Mouse (Mus musculus): ENCODE measurements around the gene Rpl18a. TPM values are rescaled to one million over a fixed set of nuclear protein-coding genes. Genes with fewer than 3 reads are reported as not detected.

Gene Rpl18a
- polyA plus RNA-seq, 1 experiment from 2014 or later, result 3,270 TPM

GRCm38 (mm10) chr8:70856541-70857197 lies 40.5 kb downstream of the Rpl18a start:
- no peaks in the 10 kb centered on the region; the same call in 1 of the 2 replicates for H3K4me1 ChIP-seq (ENCODE audit: control insufficient read depth, insufficient read depth, low read length)
- peak; percentile 78 for DNase-seq (ENCODE audit: low spot score)
- peak overlapping the region; percentile 37 for H3K4me3 ChIP-seq (ENCODE audit: low read depth, low read length)
- no peaks in the 10 kb centered on the region for H3K27me3 ChIP-seq (ENCODE audit: control insufficient read depth, insufficient read depth, low read length)
- peak overlapping the region; percentile 64 for H3K9ac ChIP-seq (replicated peaks; ENCODE audit: low read length)
- H3K27ac ChIP-seq (replicated peaks; ENCODE audit: low read depth, low read length), result 0 out of 2 replicates have a peak overlapping the region, but pooled peaks have one; percentile 7
- H3K4me2 ChIP-seq (ENCODE audit: low read depth, low read length), result peak overlapping the region; percentile 80
- peak; percentile 57; the same call in 1 of the 2 replicates for ATAC-seq (replicated peaks; ENCODE audit: insufficient number of reproducible peaks, low FRiP score, low TSS enrichment, low read depth)
- whole genome bisulfite sequencing, result 7% methylated on average over 33 of the region's 33 CpGs
- H3K36me3 ChIP-seq (replicated peaks; ENCODE audit: control insufficient read depth, insufficient read depth, low read depth, low read length), result no peaks in the 10 kb centered on the region
- no peaks in the 10 kb centered on the region for H3K9me3 ChIP-seq (replicated peaks; ENCODE audit: control insufficient read depth, low read length)

- peak overlapping the region; percentile 4 for H3K4me2 ChIP-seq (ENCODE audit: low read depth, low read length)
- H3K36me3 ChIP-seq (replicated peaks; ENCODE audit: control insufficient read depth, insufficient read depth, low read depth, low read length), result no peaks in the 10 kb centered on the region
- H3K27ac ChIP-seq (replicated peaks; ENCODE audit: low read depth, low read length), result no peak overlapping the region
- 59% methylated on average over 5 of the region's 5 CpGs for WGBS
- H3K9ac ChIP-seq (replicated peaks; ENCODE audit: low read length), result no peak overlapping the region
- H3K4me3 ChIP-seq (ENCODE audit: low read depth, low read length), result no peak overlapping the region
- H3K9me3 ChIP-seq (replicated peaks; ENCODE audit: control insufficient read depth, low read length), result no peaks in the 10 kb centered on the region
- DNase-seq (ENCODE audit: low spot score) (no peak), ATAC-seq (replicated peaks; ENCODE audit: insufficient number of reproducible peaks, low FRiP score, low TSS enrichment, low read depth) (no peak)
- no peaks in the 10 kb centered on the region for H3K27me3 ChIP-seq (ENCODE audit: control insufficient read depth, insufficient read depth, low read length)
- no peaks in the 10 kb centered on the region; the same call in 1 of the 2 replicates for H3K4me1 ChIP-seq (ENCODE audit: control insufficient read depth, insufficient read depth, low read length)
These were observed 41.2 kb downstream of the Rpl18a start for GRCm38 (mm10) chr8:70856028-70856427.

- no peak overlapping the region for H3K9ac ChIP-seq (replicated peaks; ENCODE audit: low read length)
- no peaks in the 10 kb centered on the region for H3K27me3 ChIP-seq (ENCODE audit: control insufficient read depth, insufficient read depth, low read length)
- no peaks in the 10 kb centered on the region for H3K9me3 ChIP-seq (replicated peaks; ENCODE audit: control insufficient read depth, low read length)
- DNase-seq (ENCODE audit: low spot score), result no peak
- H3K4me1 ChIP-seq (ENCODE audit: control insufficient read depth, insufficient read depth, low read length), result no peaks in the 10 kb centered on the region; the same call in 1 of the 2 replicates
- no peaks in the 10 kb centered on the region for H3K36me3 ChIP-seq (replicated peaks; ENCODE audit: control insufficient read depth, insufficient read depth, low read depth, low read length)
- WGBS, result 88% methylated on average over 2 of the region's 2 CpGs
- no peak overlapping the region for H3K4me3 ChIP-seq (ENCODE audit: low read depth, low read length)
- H3K27ac ChIP-seq (replicated peaks; ENCODE audit: low read depth, low read length), result no peak overlapping the region
- H3K4me2 ChIP-seq (ENCODE audit: low read depth, low read length), result no peak overlapping the region
- ATAC-seq (replicated peaks; ENCODE audit: insufficient number of reproducible peaks, low FRiP score, low TSS enrichment, low read depth), result no peak
These were observed 43.3 kb downstream of the Rpl18a start for GRCm38 (mm10) chr8:70853863-70854262.

GRCm38 (mm10) chr8:70852595-70853231 lies 44.5 kb downstream of the Rpl18a start:
- ATAC-seq (replicated peaks; ENCODE audit: insufficient number of reproducible peaks, low FRiP score, low TSS enrichment, low read depth), result no peak
- Histone ChIP-seq H3K27ac (replicated peaks; ENCODE audit: low read depth, low read length) (no peak overlapping the region), H3K9ac (replicated peaks; ENCODE audit: low read length) (no peak overlapping the region)

GRCm38 (mm10) chr8:70851837-70852236 lies 45.4 kb downstream of the Rpl18a start:
- WGBS, result 61% methylated on average over 6 of the region's 6 CpGs

More at GRCm38 (mm10) chr8:70852595-70853231, 44.5 kb downstream of the Rpl18a start:
- WGBS, result 90% methylated on average over 41 of the region's 41 CpGs
- Histone ChIP-seq H3K9me3 (replicated peaks; ENCODE audit: control insufficient read depth, low read length) (no peaks in the 10 kb centered on the region), H3K4me2 (ENCODE audit: low read depth, low read length) (no peak overlapping the region), H3K36me3 (replicated peaks; ENCODE audit: control insufficient read depth, insufficient read depth, low read depth, low read length) (no peaks in the 10 kb centered on the region), H3K27me3 (ENCODE audit: control insufficient read depth, insufficient read depth, low read length) (no peaks in the 10 kb centered on the region), H3K4me3 (ENCODE audit: low read depth, low read length) (no peak overlapping the region), H3K4me1 (ENCODE audit: control insufficient read depth, insufficient read depth, low read length) (no peaks in the 10 kb centered on the region; the same call in 1 of the 2 replicates)
- DNase-seq (ENCODE audit: low spot score), result no peak

GRCm38 (mm10) chr8:70850947-70851346 lies 46.3 kb downstream of the Rpl18a start:
- no peak for ATAC-seq (replicated peaks; ENCODE audit: insufficient number of reproducible peaks, low FRiP score, low TSS enrichment, low read depth)
- H3K27me3 ChIP-seq (ENCODE audit: control insufficient read depth, insufficient read depth, low read length), result no peaks in the 10 kb centered on the region
- H3K27ac ChIP-seq (replicated peaks; ENCODE audit: low read depth, low read length), result no peak overlapping the region
- no peaks in the 10 kb centered on the region for H3K36me3 ChIP-seq (replicated peaks; ENCODE audit: control insufficient read depth, insufficient read depth, low read depth, low read length)
- no peak overlapping the region for H3K9ac ChIP-seq (replicated peaks; ENCODE audit: low read length)
- no peak overlapping the region for H3K4me2 ChIP-seq (ENCODE audit: low read depth, low read length)
- no peaks in the 10 kb centered on the region for H3K9me3 ChIP-seq (replicated peaks; ENCODE audit: control insufficient read depth, low read length)
- H3K4me1 ChIP-seq (ENCODE audit: control insufficient read depth, insufficient read depth, low read length), result no peaks in the 10 kb centered on the region
- DNase-seq (ENCODE audit: low spot score), result no peak
- WGBS, result 85% methylated on average over 4 of the region's 4 CpGs
- no peak overlapping the region for H3K4me3 ChIP-seq (ENCODE audit: low read depth, low read length)

More at GRCm38 (mm10) chr8:70851837-70852236, 45.4 kb downstream of the Rpl18a start:
- Histone ChIP-seq H3K36me3 (replicated peaks; ENCODE audit: control insufficient read depth, insufficient read depth, low read depth, low read length) (no peaks in the 10 kb centered on the region), H3K27me3 (ENCODE audit: control insufficient read depth, insufficient read depth, low read length) (no peaks in the 10 kb centered on the region), H3K9me3 (replicated peaks; ENCODE audit: control insufficient read depth, low read length) (no peaks in the 10 kb centered on the region), H3K9ac (replicated peaks; ENCODE audit: low read length) (no peak overlapping the region), H3K4me3 (ENCODE audit: low read depth, low read length) (no peak overlapping the region), H3K4me2 (ENCODE audit: low read depth, low read length) (no peak overlapping the region), H3K4me1 (ENCODE audit: control insufficient read depth, insufficient read depth, low read length) (no peaks in the 10 kb centered on the region), H3K27ac (replicated peaks; ENCODE audit: low read depth, low read length) (no peak overlapping the region)
- ATAC-seq (replicated peaks; ENCODE audit: insufficient number of reproducible peaks, low FRiP score, low TSS enrichment, low read depth) (no peak), DNase-seq (ENCODE audit: low spot score) (no peak)

GRCm38 (mm10) chr8:70850132-70850845 lies 46.9 kb downstream of the Rpl18a start:
- DNase-seq (ENCODE audit: low spot score) (no peak), ATAC-seq (replicated peaks; ENCODE audit: insufficient number of reproducible peaks, low FRiP score, low TSS enrichment, low read depth) (no peak)
- Histone ChIP-seq H3K36me3 (replicated peaks; ENCODE audit: control insufficient read depth, insufficient read depth, low read depth, low read length) (no peaks in the 10 kb centered on the region), H3K9ac (replicated peaks; ENCODE audit: low read length) (no peak overlapping the region), H3K4me2 (ENCODE audit: low read depth, low read length) (no peak overlapping the region), H3K9me3 (replicated peaks; ENCODE audit: control insufficient read depth, low read length) (no peaks in the 10 kb centered on the region), H3K4me3 (ENCODE audit: low read depth, low read length) (no peak overlapping the region), H3K4me1 (ENCODE audit: control insufficient read depth, insufficient read depth, low read length) (no peaks in the 10 kb centered on the region), H3K27me3 (ENCODE audit: control insufficient read depth, insufficient read depth, low read length) (no peaks in the 10 kb centered on the region), H3K27ac (replicated peaks; ENCODE audit: low read depth, low read length) (no peak overlapping the region)
- WGBS, result 77% methylated on average over 7 of the region's 7 CpGs
